Mouse (Mus musculus): ENCODE measurements at regions not wholly inside any gene's neighbourhood (a gene's known extent, or its start where the extent isn't known, plus 50 kb on each side); places are given as distances from the start of the nearest gene placed in this dataset.

GRCm38 (mm10) chr13:31082448-31083140, 108.6 kb downstream of the Gm5447 start:
- WGBS, result 35% methylated on average over 13 of the region's 13 CpGs

GRCm38 (mm10) chr13:31101051-31101450, 127.0 kb downstream of the Gm5447 start:
- Histone ChIP-seq H3K9ac (no peak overlapping the region), H3K4me2 (no peak overlapping the region), H3K4me3 (no peak overlapping the region), H3K27ac (ENCODE audit: poor library complexity, severe bottlenecking) (no peak overlapping the region), H3K9me3 (replicated peaks) (no peaks in the 10 kb centered on the region), H3K4me1 (replicated peaks) (no peaks in the 10 kb centered on the region), H3K27me3 (replicated peaks) (no peaks in the 10 kb centered on the region), H3K36me3 (no peaks in the 10 kb centered on the region)
- ATAC-seq (ENCODE audit: insufficient number of reproducible peaks, low FRiP score), result no peak
- 73% methylated on average over 2 of the region's 2 CpGs for WGBS

More at GRCm38 (mm10) chr13:31082448-31083140, 108.6 kb downstream of the Gm5447 start:
- Histone ChIP-seq H3K27me3 (replicated peaks) (peaks cover 50% of the 10 kb centered on the region), H3K9ac (no peak overlapping the region), H3K9me3 (replicated peaks) (no peaks in the 10 kb centered on the region), H3K27ac (ENCODE audit: poor library complexity, severe bottlenecking) (no peak overlapping the region), H3K4me1 (replicated peaks) (no peaks in the 10 kb centered on the region), H3K4me2 (no peak overlapping the region), H3K36me3 (no peaks in the 10 kb centered on the region), H3K4me3 (no peak overlapping the region)
- no peak for ATAC-seq (ENCODE audit: insufficient number of reproducible peaks, low FRiP score)

DNA sequence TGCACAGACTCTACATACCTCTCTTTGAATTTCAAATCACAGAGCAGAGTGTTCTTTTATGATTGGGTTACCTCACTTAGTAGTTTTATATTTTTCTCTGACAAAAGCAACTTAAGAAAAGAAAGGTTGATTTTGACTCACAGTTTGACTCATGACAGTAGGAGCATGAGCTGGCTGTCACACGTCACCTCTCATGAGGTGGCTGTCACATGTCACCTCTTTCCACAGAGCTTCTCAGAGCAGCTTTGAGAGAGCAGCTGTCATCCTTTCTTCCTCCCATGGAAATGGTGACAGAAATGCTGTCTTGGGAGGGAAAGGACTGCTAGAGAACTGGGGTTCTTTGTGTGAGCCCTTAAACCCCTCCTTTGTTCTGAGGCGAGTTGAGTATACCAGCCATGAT, 133.4 kb downstream of the Gm5447 start:
- H3K9ac ChIP-seq, result no peak overlapping the region
- H3K9me3 ChIP-seq (replicated peaks), result no peaks in the 10 kb centered on the region
- H3K4me3 ChIP-seq, result no peak overlapping the region
- no peaks in the 10 kb centered on the region for H3K27me3 ChIP-seq (replicated peaks)
- ATAC-seq (ENCODE audit: insufficient number of reproducible peaks, low FRiP score), result no peak
- 68% methylated on average over 2 of the region's 2 CpGs for WGBS
- H3K36me3 ChIP-seq, result no peaks in the 10 kb centered on the region
- no peaks in the 10 kb centered on the region for H3K4me1 ChIP-seq (replicated peaks)
- H3K4me2 ChIP-seq, result no peak overlapping the region
- H3K27ac ChIP-seq (ENCODE audit: poor library complexity, severe bottlenecking), result no peak overlapping the region

- 56% methylated on average over 2 of the region's 2 CpGs for WGBS
- Histone ChIP-seq H3K4me1 (replicated peaks) (no peaks in the 10 kb centered on the region), H3K27ac (ENCODE audit: poor library complexity, severe bottlenecking) (no peak overlapping the region), H3K9ac (no peak overlapping the region), H3K36me3 (no peaks in the 10 kb centered on the region), H3K27me3 (replicated peaks) (no peaks in the 10 kb centered on the region), H3K4me2 (no peak overlapping the region), H3K4me3 (no peak overlapping the region), H3K9me3 (replicated peaks) (no peaks in the 10 kb centered on the region)
- ATAC-seq (ENCODE audit: insufficient number of reproducible peaks, low FRiP score), result no peak
Observed at GRCm38 (mm10) chr13:31109231-31109630, 135.2 kb downstream of the Gm5447 start.

DNA sequence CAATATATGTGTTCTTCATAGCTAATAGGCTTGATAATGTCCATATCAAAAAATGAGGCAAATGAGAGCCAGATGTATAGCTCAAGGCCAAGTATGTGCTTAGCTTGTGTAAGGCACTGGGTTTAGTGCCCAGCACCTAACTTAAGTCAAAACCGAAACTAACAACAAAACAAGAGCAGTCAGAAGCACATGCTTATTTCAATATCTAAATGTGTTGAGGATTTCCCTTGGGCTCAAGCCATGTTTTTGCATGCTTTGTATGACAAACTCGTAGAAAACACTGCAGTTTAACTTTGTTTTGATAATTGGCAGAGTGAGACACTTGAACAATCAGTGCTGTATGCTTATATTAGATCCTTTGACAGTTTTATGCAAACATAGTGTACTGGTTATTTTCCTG, 148.7 kb downstream of the Gm5447 start:
- Histone ChIP-seq H3K4me3 (no peak overlapping the region), H3K4me2 (no peak overlapping the region), H3K9me3 (replicated peaks) (no peaks in the 10 kb centered on the region), H3K4me1 (replicated peaks) (no peaks in the 10 kb centered on the region), H3K27ac (ENCODE audit: poor library complexity, severe bottlenecking) (no peak overlapping the region), H3K9ac (no peak overlapping the region), H3K36me3 (no peaks in the 10 kb centered on the region), H3K27me3 (replicated peaks) (no peaks in the 10 kb centered on the region)
- ATAC-seq (ENCODE audit: insufficient number of reproducible peaks, low FRiP score), result no peak
- 66% methylated on average over 2 of the region's 2 CpGs for WGBS

- Histone ChIP-seq H3K27ac (ENCODE audit: poor library complexity, severe bottlenecking) (no peak overlapping the region), H3K9me3 (replicated peaks) (no peaks in the 10 kb centered on the region), H3K4me1 (replicated peaks) (no peaks in the 10 kb centered on the region), H3K36me3 (no peaks in the 10 kb centered on the region), H3K9ac (no peak overlapping the region), H3K4me2 (no peak overlapping the region), H3K4me3 (no peak overlapping the region), H3K27me3 (replicated peaks) (no peaks in the 10 kb centered on the region)
- no peak for ATAC-seq (ENCODE audit: insufficient number of reproducible peaks, low FRiP score)
- WGBS, result 53% methylated on average over 4 of the region's 4 CpGs
Observed at GRCm38 (mm10) chr13:31124547-31125216, 150.7 kb downstream of the Gm5447 start.

DNA sequence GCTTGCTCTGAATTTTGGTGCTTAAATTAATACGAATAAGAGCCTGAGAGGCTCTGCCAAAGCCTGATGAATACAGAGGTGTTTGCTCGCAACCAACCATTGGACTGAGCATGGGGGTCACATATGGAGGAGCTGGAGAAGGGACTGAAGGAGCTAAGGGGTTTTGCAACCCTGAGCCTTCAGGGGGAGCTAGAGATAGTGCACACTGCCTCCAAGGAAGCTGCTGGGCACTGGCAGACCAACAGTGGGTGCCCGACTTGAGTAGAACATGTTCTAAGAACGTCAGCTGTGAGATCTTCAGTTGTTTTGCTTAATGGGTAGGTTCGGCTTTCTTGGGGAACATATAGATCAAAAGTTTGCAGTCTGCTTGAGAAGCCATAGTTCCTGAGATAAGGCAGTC, 158.5 kb downstream of the Gm5447 start:
- Histone ChIP-seq H3K4me3 (no peak overlapping the region), H3K36me3 (no peaks in the 10 kb centered on the region), H3K9ac (no peak overlapping the region), H3K4me1 (replicated peaks) (no peaks in the 10 kb centered on the region), H3K27ac (ENCODE audit: poor library complexity, severe bottlenecking) (no peak overlapping the region), H3K27me3 (replicated peaks) (no peaks in the 10 kb centered on the region), H3K4me2 (no peak overlapping the region), H3K9me3 (replicated peaks) (no peaks in the 10 kb centered on the region)
- no peak for ATAC-seq (ENCODE audit: insufficient number of reproducible peaks, low FRiP score)
- WGBS, result 83% methylated on average over 5 of the region's 5 CpGs

DNA sequence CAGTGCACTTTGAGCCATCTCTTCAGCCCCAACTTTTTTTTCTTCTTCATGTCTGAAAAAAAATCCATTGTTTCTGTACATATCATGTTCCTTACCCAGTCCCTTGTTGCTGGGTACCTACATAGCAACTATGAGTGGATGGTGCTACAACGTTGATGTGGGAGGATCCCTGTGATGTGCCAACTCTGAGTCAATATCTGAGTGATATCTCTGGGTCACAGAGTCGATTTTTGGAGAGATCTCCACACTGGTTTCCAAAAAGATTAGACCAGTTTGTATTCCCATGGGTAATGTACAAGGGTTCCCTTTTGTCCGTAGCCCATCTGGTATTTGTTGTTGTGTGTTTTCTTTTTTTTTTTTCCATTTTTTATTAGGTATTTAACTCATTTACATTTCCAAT, 165.7 kb downstream of the Gm5447 start:
- WGBS, result 76% methylated on average over 3 of the region's 3 CpGs
- no peaks in the 10 kb centered on the region for H3K4me1 ChIP-seq (replicated peaks)
- no peak overlapping the region for H3K9ac ChIP-seq
- ATAC-seq (ENCODE audit: insufficient number of reproducible peaks, low FRiP score), result no peak
- H3K27me3 ChIP-seq (replicated peaks), result no peaks in the 10 kb centered on the region
- H3K4me2 ChIP-seq, result no peak overlapping the region
- no peak overlapping the region for H3K27ac ChIP-seq (ENCODE audit: poor library complexity, severe bottlenecking)
- no peak overlapping the region for H3K4me3 ChIP-seq
- H3K9me3 ChIP-seq (replicated peaks), result no peaks in the 10 kb centered on the region
- H3K36me3 ChIP-seq, result no peaks in the 10 kb centered on the region

DNA sequence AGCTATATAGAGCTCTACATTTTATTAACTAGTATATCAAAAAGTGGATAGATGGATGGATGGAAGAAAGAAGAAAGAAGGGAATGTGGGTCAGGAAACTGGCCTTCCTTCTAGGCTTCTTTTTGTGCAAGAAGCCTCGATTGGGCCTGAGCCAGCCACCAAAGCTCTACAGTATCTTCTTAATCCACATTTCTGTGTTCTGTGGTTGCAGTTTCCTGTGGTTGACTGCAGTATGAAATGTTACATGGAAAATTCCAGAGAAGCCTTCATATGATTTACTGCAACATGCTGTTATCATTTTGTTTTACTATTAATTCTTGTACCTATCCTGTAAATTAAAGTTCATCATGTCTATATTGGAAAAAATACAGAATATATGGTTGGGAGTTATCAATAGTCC, 173.3 kb downstream of the Gm5447 start:
- H3K4me1 ChIP-seq (replicated peaks), result no peaks in the 10 kb centered on the region
- no peaks in the 10 kb centered on the region for H3K36me3 ChIP-seq
- H3K4me2 ChIP-seq, result no peak overlapping the region
- ATAC-seq (ENCODE audit: insufficient number of reproducible peaks, low FRiP score), result no peak
- no peaks in the 10 kb centered on the region for H3K27me3 ChIP-seq (replicated peaks)
- H3K9ac ChIP-seq, result no peak overlapping the region
- no peak overlapping the region for H3K27ac ChIP-seq (ENCODE audit: poor library complexity, severe bottlenecking)
- H3K9me3 ChIP-seq (replicated peaks), result no peaks in the 10 kb centered on the region
- H3K4me3 ChIP-seq, result no peak overlapping the region
- 52% methylated on average over 1 of the region's 1 CpGs for WGBS

GRCm38 (mm10) chr13:31154066-31154465, 180.1 kb downstream of the Gm5447 start:
- Histone ChIP-seq H3K4me3 (no peak overlapping the region), H3K27me3 (replicated peaks) (no peaks in the 10 kb centered on the region), H3K4me1 (replicated peaks) (no peaks in the 10 kb centered on the region), H3K9me3 (replicated peaks) (peaks cover 2% of the 10 kb centered on the region; the same call in 1 of the 2 replicates), H3K27ac (ENCODE audit: poor library complexity, severe bottlenecking) (no peak overlapping the region), H3K36me3 (no peaks in the 10 kb centered on the region), H3K9ac (no peak overlapping the region), H3K4me2 (no peak overlapping the region)
- no peak for ATAC-seq (ENCODE audit: insufficient number of reproducible peaks, low FRiP score)
- 65% methylated on average over 3 of the region's 3 CpGs for WGBS

DNA sequence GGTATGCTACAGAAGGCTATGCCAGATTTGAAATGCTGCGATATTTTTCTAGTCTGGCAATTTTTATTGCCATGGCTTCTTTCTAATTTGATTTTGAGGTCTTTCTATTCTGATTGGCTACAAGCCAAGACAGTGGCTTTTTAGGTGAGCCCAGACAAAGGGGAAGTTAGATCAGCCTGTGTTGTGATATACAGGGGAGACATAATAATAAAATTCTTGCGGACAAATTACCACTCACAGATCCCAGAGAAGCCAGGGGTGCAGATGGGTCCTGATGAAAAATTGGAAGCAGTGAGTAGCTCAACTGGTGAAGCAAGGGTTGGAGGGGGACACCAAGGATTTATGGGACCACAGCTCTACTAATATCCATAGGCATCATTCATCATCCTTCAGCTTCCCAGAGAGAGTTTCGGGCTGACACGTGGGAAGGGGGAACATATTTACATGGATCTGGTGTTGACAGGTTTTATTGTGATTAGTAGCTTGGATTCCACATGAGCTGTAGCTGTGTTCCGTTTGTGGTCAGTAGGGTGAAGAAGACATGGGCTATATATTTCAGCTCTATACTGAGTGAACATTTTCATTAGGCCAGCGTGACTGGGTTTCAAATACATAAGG, 190.0 kb downstream of the Gm5447 start:
- Histone ChIP-seq H3K4me3 (no peak overlapping the region), H3K4me2 (no peak overlapping the region), H3K27ac (ENCODE audit: poor library complexity, severe bottlenecking) (no peak overlapping the region), H3K36me3 (no peaks in the 10 kb centered on the region), H3K9me3 (replicated peaks) (no peaks in the 10 kb centered on the region), H3K4me1 (replicated peaks) (no peaks in the 10 kb centered on the region), H3K27me3 (replicated peaks) (no peaks in the 10 kb centered on the region), H3K9ac (no peak overlapping the region)
- no peak for ATAC-seq (ENCODE audit: insufficient number of reproducible peaks, low FRiP score)
- WGBS, result 77% methylated on average over 6 of the region's 6 CpGs

All from heart, embryonic 12.5 days (tissue).